Mouse (Mus musculus): ENCODE data around the gene Gm28729.

GRCm38 (mm10) chr9:96573252-96573651 lies 48.2 kb upstream of the Gm28729 start:
- TF ChIP-seq CTCF (IDR thresholded peaks at IDR 0.05; ENCODE audit: extremely low read depth, insufficient read depth, insufficient read length, insufficient replicate concordance), result no peak
- TF ChIP-seq POLR2A (IDR thresholded peaks at IDR 0.05; ENCODE audit: low read depth, low read length), result no peak

Measured in spleen, adult 2 months (tissue).